Mouse (Mus musculus) forebrain, embryonic 13.5 days (tissue): ENCODE results near the gene Tas1r1. TPM values are rescaled to one million over a fixed set of nuclear protein-coding genes. Genes with fewer than 3 reads are reported as not detected.

Experiments used
- ATAC-seq: fragments of 200-750 bp; cut with Nextera tagmentation; 2 replicates; pipeline ENCODE4 v1.8.0; 2017
- H3K27ac ChIP-seq: fragments of 300-500 bp; sonication (generic); 2 replicates; pipeline ENCODE4 v1.5.1; 2015; ENCODE audit warnings: inconsistent platforms, mild to moderate bottlenecking, moderate library complexity
- H3K27me3 ChIP-seq: fragments of 300-500 bp; sonication (generic); 2 replicates; pipeline ENCODE4 v1.6.1; 2015; ENCODE audit warnings: mild to moderate bottlenecking, inconsistent platforms
- H3K36me3 ChIP-seq: fragments of 300-500 bp; sonication (generic); 2 replicates; pipeline ENCODE4 v1.6.1; 2015; ENCODE audit warnings: mild to moderate bottlenecking, inconsistent platforms; ENCODE audit not compliant: poor library complexity, severe bottlenecking
- H3K4me1 ChIP-seq: fragments of 300-500 bp; sonication (generic); 2 replicates; pipeline ENCODE4 v1.6.1; 2015; ENCODE audit warnings: inconsistent platforms
- H3K4me2 ChIP-seq: fragments of 300-500 bp; sonication (generic); 2 replicates; pipeline ENCODE4 v1.6.1; 2015; ENCODE audit warnings: inconsistent platforms, mild to moderate bottlenecking, moderate library complexity
- H3K4me3 ChIP-seq: fragments of 300-500 bp; sonication (generic); 2 replicates; pipeline ENCODE4 v1.5.1; 2015; ENCODE audit warnings: mild to moderate bottlenecking, inconsistent platforms
- H3K9ac ChIP-seq: fragments of 300-500 bp; sonication (generic); 2 replicates; pipeline ENCODE4 v1.6.1; 2015; ENCODE audit warnings: mild to moderate bottlenecking, inconsistent platforms
- H3K9me3 ChIP-seq: fragments of 300-500 bp; sonication (generic); replicated peaks from 2 replicates; pipeline ENCODE4 v1.6.1; 2016; ENCODE audit warnings: inconsistent platforms
- WGBS: fragments of 180-500 bp; shearing (Covaris S2); methylation state at CpG from one replicate; pipeline ENCODE4 v1.1.7; 2015; 5-methylcytosine and 5-hydroxymethylcytosine counted together
- polyA plus RNA-seq: library from polyadenylated mRNA; unstranded; fragments of >200 nt; fragmentation: Nextera tagmentation; extraction: Ambion mirVana; gene quantifications from 2 replicates; pipeline ENCODE4 v1.2.1, GENCODE M21; 2015

The Tas1r1 gene
- polyA plus RNA-seq, 1 experiment from 2014 or later: 0.53 TPM

DNA sequence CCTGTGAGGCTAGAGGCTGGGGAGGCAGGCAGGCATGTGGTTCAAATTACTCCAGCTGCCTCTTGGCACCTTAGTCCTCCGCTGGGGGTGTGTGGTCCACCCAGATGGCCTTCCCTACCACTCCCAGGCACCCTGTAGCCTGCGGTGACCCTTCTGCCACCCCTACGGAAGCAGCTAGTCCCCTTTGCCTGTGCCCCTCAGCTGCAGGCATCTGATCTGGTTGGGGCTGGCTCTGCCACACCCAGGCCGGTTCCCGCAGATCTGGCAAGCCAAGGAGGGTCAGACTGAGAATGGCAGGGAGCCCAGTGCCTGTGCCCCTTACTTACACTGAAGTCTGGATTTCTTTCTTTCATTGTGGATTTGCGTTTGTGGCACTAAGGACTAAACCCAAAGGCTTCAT lies 35.3 kb upstream of the Tas1r1 start:
- no peaks in the 10 kb centered on the region for H3K9me3 ChIP-seq
- H3K27ac ChIP-seq: no peak overlapping the region
- no peak overlapping the region for H3K4me3 ChIP-seq
- WGBS: 81% methylated on average over 6 of the region's 6 CpGs
- H3K4me1 ChIP-seq: peaks cover 9% of the 10 kb centered on the region
- H3K4me2 ChIP-seq: no peak overlapping the region
- no peaks in the 10 kb centered on the region for H3K27me3 ChIP-seq
- H3K36me3 ChIP-seq: no peaks in the 10 kb centered on the region
- H3K9ac ChIP-seq: no peak overlapping the region
- no peak for ATAC-seq

DNA sequence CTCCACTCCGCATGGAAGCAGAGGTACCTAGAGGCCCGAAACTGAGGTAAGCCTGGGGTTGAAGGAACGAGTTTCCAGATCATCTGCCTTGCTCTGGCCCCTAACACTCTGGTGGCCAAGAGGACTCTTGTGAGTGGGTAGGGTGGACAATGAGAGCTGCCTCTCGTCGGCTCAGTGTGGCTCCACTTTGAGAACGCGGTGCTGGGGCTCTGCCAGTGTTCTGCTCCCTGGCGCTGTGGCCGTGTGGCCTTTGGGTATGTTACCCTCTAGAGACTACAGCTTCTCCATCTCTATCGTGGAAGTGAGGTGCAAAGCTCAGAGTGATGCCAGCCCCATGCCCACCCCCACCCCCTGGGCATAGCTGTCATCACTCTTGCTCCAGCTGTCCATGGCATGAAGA lies 34.3 kb upstream of the Tas1r1 start:
- H3K4me3 ChIP-seq: no peak overlapping the region
- no peak overlapping the region for H3K4me2 ChIP-seq
- no peaks in the 10 kb centered on the region for H3K27me3 ChIP-seq
- H3K4me1 ChIP-seq: peaks cover 9% of the 10 kb centered on the region
- H3K36me3 ChIP-seq: no peaks in the 10 kb centered on the region
- no peak for ATAC-seq
- WGBS: 65% methylated on average over 10 of the region's 10 CpGs
- no peaks in the 10 kb centered on the region for H3K9me3 ChIP-seq
- no peak overlapping the region for H3K9ac ChIP-seq
- no peak overlapping the region for H3K27ac ChIP-seq

DNA sequence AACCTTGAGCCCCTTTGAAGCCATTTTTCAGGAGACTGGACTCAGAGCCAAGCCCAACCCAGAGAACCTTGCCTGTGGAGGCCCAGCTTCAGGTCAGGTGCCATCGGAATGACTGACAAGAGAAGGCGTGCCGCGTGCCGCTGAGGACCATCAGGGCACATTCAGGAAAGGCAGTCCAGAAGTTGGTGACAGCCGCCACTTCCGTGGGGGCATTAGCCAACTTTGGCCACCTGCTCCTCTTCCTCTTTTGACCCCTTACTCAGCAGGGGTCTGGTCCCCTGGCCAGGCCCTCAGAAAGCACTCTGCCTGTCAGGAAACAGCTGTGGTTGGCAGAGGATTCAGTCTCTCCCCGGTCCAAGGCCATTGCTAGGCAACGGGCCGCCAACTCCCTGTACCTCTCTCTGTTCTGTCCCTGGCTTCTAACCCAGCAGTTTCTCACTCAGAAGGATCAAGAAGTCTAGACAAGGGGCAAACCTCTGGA lies 33.8 kb upstream of the Tas1r1 start, which contains the start of gene Plekhg5:
Gene Plekhg5, plus strand, starts transcription at position 378 of the 481 bp plus-strand sequence.
- Histone ChIP-seq H3K4me2 (no peak within 1 kb of the TSS), H3K9ac (no peak within 1 kb of the TSS), H3K27ac (no peak within 1 kb of the TSS), H3K9me3 (no peaks in the 10 kb centered on the region), H3K27me3 (no peaks in the 10 kb centered on the region), H3K36me3 (no peaks in the 10 kb centered on the region), H3K4me3 (no peak within 1 kb of the TSS), H3K4me1 (peaks cover 9% of the 10 kb centered on the region)
- ATAC-seq: no peak
- WGBS: 69% methylated on average over 10 of the region's 10 CpGs

DNA sequence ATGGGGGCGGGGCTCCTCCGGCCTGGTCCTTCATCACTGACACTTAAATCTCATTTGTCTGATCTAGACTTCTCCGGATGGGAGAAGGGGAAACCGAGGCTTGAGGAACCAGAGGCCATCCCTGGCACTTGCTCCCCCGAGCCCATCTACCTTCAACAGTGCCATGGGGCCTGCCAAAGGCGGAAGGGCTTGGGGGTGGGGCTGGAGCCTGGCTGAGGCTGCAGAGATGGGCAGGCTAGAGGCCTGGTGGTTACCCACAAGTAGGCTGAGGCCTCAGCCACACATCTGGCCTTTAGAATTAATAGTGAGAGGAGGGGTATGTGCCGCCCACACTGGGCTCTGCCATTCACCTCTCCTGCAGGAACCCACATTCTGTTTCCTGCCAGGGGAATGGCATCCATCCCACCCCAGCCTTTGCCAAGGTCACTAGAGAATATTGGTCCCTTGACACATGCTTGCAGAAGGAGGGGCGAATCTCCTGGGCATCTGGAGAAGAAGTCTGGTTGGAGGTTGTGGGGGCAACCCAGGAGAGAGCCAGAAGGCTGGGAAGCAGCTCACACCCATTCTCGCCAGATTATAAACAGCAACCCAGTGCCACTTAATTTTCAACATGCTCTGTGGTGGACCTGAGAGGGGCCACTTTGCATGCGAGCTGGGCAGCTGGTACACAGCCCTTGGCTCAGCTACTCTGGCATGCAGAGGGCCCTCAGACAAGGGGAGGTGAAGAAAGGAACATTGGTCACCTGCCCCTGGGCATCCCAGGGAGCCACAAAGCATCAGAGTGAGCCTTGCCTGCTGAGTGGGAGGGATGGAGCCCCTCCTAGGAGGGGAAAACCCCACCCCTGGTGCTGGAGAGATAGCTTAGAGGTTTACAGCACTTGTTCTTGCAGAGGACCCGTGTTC lies 32.4 kb upstream of the Tas1r1 start:
- no peak for ATAC-seq

DNA sequence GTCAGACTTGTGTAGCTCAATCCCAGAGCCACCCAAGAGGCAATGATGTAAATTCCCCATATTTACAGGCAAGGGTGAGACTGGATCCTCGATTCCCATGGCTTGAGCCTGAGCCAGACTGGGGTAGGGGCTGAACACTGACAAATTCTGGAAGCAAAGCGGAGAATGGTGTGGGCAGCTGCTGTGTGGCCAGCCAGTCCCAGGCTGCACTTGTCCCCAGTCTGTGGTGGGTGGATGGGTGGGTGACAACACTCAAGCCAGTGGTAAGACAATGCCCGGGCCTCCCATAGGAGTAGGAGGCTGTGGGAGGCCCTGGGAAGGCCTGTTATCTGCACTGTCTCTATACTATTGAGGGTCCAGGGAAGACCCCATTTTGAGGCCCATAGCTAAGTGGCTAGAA lies 30.9 kb upstream of the Tas1r1 start:
- 79% methylated on average over 3 of the region's 3 CpGs for WGBS
- Histone ChIP-seq H3K27ac (no peak overlapping the region), H3K4me3 (no peak overlapping the region), H3K27me3 (no peaks in the 10 kb centered on the region), H3K4me2 (no peak overlapping the region), H3K9ac (no peak overlapping the region), H3K4me1 (peaks cover 9% of the 10 kb centered on the region), H3K9me3 (no peaks in the 10 kb centered on the region), H3K36me3 (no peaks in the 10 kb centered on the region)
- ATAC-seq: no peak

More for the DNA sequence above, 32.4 kb upstream of the Tas1r1 start:
- Histone ChIP-seq H3K4me2 (no peak overlapping the region), H3K9ac (no peak overlapping the region), H3K4me3 (no peak overlapping the region), H3K4me1 (peaks cover 9% of the 10 kb centered on the region), H3K27me3 (no peaks in the 10 kb centered on the region), H3K27ac (no peak overlapping the region), H3K9me3 (no peaks in the 10 kb centered on the region), H3K36me3 (no peaks in the 10 kb centered on the region)
- WGBS: 78% methylated on average over 11 of the region's 11 CpGs

DNA sequence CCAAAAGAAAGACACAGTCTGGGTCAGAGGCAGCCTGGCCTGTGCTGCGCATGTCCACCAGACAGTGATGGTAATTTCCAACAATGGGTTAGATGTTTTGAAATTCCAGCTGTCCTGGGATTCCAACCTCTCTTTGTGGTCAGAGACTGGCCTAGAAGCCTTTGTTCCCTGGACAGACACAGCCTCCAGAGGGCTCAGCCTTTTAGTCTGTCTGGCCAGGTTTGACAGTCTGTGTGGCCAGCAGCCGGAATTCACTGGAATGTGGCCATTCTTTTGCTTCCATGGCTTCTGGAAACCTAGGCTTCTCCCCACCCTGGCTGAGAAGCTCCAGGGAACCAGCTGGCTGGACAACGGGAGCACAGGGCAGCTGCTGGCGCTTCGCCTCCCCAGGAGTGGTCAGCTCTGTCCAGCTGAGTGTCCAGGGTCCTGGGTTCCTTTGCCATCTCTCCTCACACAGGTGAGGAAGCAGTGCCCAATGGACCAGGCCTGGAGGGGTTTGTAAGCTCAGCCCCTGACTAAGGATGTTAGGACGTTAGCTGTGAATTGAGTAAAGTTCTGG lies 29.9 kb upstream of the Tas1r1 start:
- no peak for ATAC-seq
- WGBS: 73% methylated on average over 6 of the region's 6 CpGs
- H3K4me2 ChIP-seq: no peak overlapping the region
- no peaks in the 10 kb centered on the region for H3K9me3 ChIP-seq
- H3K9ac ChIP-seq: no peak overlapping the region
- H3K4me1 ChIP-seq: peaks cover 9% of the 10 kb centered on the region
- no peak overlapping the region for H3K27ac ChIP-seq
- H3K36me3 ChIP-seq: no peaks in the 10 kb centered on the region; the same call in 1 of the 2 replicates
- H3K4me3 ChIP-seq: no peak overlapping the region
- no peaks in the 10 kb centered on the region for H3K27me3 ChIP-seq

DNA sequence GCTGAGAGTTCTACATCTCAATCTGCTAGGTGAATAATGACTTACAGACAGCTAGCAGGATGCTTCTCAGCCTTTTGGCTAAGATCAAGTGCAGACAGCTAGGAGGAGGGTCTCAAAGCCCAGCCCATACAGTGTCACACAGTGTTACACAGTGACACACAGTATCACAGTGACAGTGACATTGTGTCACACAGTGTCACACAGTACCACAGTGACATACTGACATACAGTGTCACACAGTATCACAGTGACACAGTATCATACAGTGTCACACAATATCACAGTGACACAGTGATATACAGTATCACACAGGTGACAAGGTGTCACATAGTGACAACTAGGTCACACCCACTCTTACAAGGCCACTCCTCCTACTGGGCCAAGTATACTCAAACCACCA lies 28.9 kb upstream of the Tas1r1 start:
- H3K9ac ChIP-seq: no peak overlapping the region
- H3K9me3 ChIP-seq: no peaks in the 10 kb centered on the region
- H3K36me3 ChIP-seq: no peaks in the 10 kb centered on the region; the same call in 1 of the 2 replicates
- no peaks in the 10 kb centered on the region for H3K27me3 ChIP-seq
- no peak overlapping the region for H3K27ac ChIP-seq
- H3K4me3 ChIP-seq: no peak overlapping the region
- H3K4me2 ChIP-seq: no peak overlapping the region
- ATAC-seq: no peak
- H3K4me1 ChIP-seq: peaks cover 3% of the 10 kb centered on the region; the same call in 1 of the 2 replicates

DNA sequence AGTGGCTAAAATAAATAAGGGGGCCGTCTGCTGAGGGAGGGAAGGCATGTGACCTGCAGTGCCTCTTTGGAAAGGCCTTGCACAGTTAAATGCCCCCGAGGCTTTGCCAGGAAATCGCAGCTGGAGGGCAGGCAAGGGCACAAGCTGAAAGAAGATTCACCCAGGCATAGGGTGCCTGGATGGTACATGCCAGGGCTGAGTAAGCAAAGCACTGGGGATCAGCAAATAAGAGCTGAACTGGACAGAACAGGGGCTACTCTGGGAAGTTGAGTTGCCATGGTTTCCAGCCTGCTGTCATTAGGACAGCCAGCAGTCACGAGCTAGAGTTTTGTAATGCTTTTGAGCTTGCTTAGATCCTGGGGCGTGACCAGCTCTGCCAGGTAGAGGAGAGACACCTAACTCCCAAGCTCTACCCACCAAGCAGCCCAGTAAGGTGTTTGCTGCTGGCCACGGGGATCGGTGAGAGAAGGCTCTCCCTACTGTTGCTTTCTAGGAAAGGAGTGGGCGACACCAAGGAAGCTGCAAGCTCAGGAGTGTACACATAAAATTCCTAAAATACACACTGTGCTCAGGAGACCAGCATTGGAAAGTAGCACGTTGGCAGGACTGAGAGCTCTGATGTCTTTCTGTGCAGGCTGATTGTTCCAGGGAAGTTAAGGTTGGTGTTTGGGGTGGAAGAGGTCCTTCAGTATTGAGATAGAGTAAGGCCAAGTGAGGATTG lies 24.2 kb upstream of the Tas1r1 start:
- Histone ChIP-seq H3K27me3 (no peaks in the 10 kb centered on the region), H3K4me2 (no peak overlapping the region), H3K27ac (no peak overlapping the region), H3K36me3 (peaks cover 43% of the 10 kb centered on the region), H3K9ac (no peak overlapping the region), H3K4me1 (no peaks in the 10 kb centered on the region), H3K4me3 (no peak overlapping the region), H3K9me3 (no peaks in the 10 kb centered on the region)
- 81% methylated on average over 9 of the region's 9 CpGs for WGBS
- ATAC-seq: no peak

DNA sequence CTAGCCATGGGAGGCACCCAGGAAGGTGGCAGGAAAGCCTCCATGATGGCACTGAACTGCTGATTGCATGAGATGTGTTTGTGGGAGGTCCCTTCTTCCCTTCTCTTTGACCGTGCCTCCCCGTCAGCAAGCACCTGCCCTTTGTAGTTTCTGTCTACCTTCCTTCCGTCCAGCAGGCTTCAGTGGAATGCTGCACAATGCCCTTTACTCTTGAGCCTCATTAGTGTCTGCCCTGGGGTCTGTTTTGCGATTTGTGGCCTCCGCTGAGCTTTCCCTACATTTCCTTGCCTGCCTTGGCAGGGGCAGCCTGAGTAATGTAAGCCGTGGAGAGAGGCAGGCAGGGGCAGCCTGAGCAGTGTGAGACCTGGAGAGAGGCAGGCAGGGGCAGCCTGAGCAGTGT lies 6.2 kb upstream of the Tas1r1 start:
- 75% methylated on average over 6 of the region's 6 CpGs for WGBS

DNA sequence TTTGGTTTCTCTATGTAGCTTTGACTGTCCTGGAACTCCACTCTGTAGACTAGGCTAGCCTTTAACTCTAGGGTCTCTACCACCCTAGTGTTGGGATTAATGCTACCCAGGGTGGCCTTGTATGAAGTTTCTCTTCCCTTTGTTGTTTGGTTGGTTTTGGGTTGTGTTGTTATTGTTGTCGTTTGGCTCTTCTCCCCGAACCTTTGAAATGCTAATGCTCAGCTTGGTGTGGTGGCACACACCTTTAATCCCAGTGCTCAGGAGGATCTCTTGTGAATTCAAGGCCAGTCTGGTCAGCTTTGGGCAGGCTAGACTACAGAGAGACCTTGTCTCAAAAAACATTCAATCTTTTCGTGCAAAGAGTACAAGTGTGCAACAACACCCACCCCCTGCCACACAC lies 4.8 kb upstream of the Tas1r1 start:
- Histone ChIP-seq H3K27ac (no peak overlapping the region), H3K9ac (no peak overlapping the region), H3K36me3 (peaks cover 73% of the 10 kb centered on the region), H3K9me3 (no peaks in the 10 kb centered on the region), H3K27me3 (no peaks in the 10 kb centered on the region), H3K4me1 (peaks cover 11% of the 10 kb centered on the region), H3K4me3 (no peak overlapping the region), H3K4me2 (no peak overlapping the region)
- no peak for ATAC-seq
- 84% methylated on average over 3 of the region's 3 CpGs for WGBS

More for the DNA sequence above, 6.2 kb upstream of the Tas1r1 start:
- H3K9ac ChIP-seq: no peak overlapping the region
- ATAC-seq: no peak
- no peaks in the 10 kb centered on the region for H3K9me3 ChIP-seq
- no peak overlapping the region for H3K4me2 ChIP-seq
- H3K36me3 ChIP-seq: peaks cover 85% of the 10 kb centered on the region
- H3K4me3 ChIP-seq: no peak overlapping the region
- H3K27ac ChIP-seq: no peak overlapping the region
- no peaks in the 10 kb centered on the region for H3K27me3 ChIP-seq
- peaks cover 11% of the 10 kb centered on the region for H3K4me1 ChIP-seq

DNA sequence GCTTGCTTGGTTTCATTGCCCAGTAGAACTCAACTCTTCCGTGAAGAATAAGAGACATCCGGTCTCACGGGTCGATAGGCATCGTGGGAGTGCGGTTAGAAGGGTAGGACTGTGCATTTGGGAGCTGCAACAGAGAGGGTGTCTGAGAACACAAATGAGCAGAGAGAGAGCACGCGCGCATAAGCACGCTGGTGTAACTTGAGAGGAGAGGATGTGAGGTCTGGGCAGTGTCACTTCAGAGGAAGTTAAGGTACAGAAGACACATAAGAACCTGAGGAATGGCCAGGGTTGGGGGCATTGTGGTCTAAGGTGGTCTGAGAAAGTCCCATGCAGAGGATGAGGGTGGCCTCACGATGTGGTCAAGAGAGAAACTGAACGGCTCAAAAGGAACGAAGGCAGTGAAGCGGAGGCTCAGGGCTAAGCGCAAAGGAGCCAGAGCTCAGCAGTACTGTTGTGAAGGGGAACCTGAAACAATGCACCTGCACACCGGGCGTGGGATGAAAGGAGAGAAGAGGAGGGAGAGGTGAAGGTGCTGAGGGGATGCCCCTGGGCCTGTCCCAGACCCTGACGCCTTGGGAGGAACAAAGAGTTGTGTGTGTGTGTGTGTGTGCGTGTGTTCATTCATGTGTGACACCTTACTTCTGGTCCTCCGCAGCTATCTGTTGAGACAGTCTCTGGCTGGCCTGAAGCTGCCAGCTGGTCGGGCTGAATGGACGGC lies 3.7 kb upstream of the Tas1r1 start:
- Histone ChIP-seq H3K9me3 (no peaks in the 10 kb centered on the region), H3K4me1 (peaks cover 11% of the 10 kb centered on the region), H3K36me3 (peaks cover 62% of the 10 kb centered on the region), H3K27me3 (no peaks in the 10 kb centered on the region), H3K4me3 (no peak overlapping the region), H3K4me2 (no peak overlapping the region), H3K9ac (no peak overlapping the region), H3K27ac (no peak overlapping the region)
- no peak for ATAC-seq
- 96% methylated on average over 22 of the region's 22 CpGs for WGBS
